Mouse (Mus musculus) liver, embryonic 14.5 days (tissue): ENCODE measurements at regions not wholly inside any gene's neighbourhood (a gene's known extent, or its start where the extent isn't known, plus 50 kb on each side); places are given as distances from the start of the nearest gene placed in this dataset.

ENCODE experiments used
- CTCF ChIP-seq: IDR thresholded peaks from 2 replicates; pipeline ENCODE4 v1.5.1; 2016; ENCODE audit warnings: antibody characterized with exemption, low read depth, control low read depth
- EP300 ChIP-seq: IDR thresholded peaks from 2 replicates; pipeline ENCODE4 v1.6.1; 2016; ENCODE audit warnings: antibody characterized with exemption, low read depth

DNA sequence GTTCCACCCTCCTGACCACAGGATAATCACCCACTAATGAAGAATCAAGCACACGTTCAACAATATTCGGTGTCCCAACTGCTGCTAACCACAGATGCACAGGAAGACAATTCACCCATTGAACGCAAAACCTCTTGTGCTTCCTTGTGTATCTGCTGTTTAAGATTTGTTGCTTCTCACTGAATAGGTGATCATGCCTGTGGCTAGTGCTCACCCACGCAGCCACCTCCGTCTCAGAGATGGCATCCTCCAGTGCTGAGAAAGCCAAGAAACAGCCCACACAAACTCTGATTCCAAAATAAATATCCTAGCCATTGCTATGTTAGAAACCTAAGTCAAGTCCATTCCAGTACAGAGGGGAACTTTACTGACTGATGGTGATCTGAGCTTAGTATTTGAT, 520.7 kb upstream of the Adamts16 start:
- TF ChIP-seq EP300 (no peak), CTCF (no peak)
